Mouse (Mus musculus) testis, adult 2 months (tissue): ENCODE measurements around the gene Isoc2b.
"Not testable (repeated sequence)": the region's sequence is repeated elsewhere in the genome, so short reads cannot be mapped to it uniquely, and the experiment has no call there.

ENCODE experiments used
- CTCF ChIP-seq: fragments of 200-500 bp; IDR thresholded peaks from 2 replicates; pipeline ENCODE4 v1.5.1; 2012; ENCODE audit warnings: low read depth, mild to moderate bottlenecking, inconsistent platforms, low read length, moderate library complexity; ENCODE audit not compliant: control insufficient read depth, insufficient read depth, insufficient replicate concordance
- POLR2A ChIP-seq: fragments of 200-500 bp; IDR thresholded peaks from 2 replicates; pipeline ENCODE4 v1.6.1; 2012; ENCODE audit warnings: low read depth, mild to moderate bottlenecking, inconsistent platforms, low read length, moderate library complexity; ENCODE audit not compliant: control insufficient read depth

DNA sequence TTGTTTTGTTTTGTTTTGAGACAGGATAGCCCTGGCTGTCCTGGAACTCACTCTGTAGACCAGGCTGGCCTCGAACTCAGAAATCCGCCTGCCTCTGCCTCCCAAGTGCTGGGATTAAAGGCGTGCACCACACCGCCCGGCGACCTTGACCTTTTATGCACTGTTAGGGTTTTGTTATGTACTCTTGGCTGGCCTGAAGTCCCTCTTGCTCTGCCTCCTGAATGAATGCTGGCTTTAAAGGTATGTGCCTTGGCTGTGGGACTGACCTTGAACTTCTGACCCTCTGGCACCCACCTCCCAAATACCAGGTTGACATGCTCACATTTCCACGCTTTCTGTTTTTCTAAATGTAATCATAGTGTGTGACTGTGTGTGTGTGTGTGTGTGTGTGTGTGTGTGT lies 49.1 kb downstream of the Isoc2b start:
- not testable (repeated sequence) for TF ChIP-seq POLR2A, CTCF
